Mouse (Mus musculus) urinary bladder, postnatal 0 days (tissue): ENCODE data around the gene Phip. TPM values are rescaled to one million over a fixed set of nuclear protein-coding genes. Genes with fewer than 3 reads are reported as not detected.

Experiments
- polyA plus RNA-seq: library from polyadenylated mRNA; unstranded; fragments of >200 nt; fragmentation: Nextera tagmentation; extraction: Ambion mirVana; gene quantifications from 2 replicates; pipeline ENCODE4 v1.2.1, GENCODE M21; 2015

Phip gene
- 22.9 and 26.7 TPM in 2 replicates for polyA plus RNA-seq

DNA sequence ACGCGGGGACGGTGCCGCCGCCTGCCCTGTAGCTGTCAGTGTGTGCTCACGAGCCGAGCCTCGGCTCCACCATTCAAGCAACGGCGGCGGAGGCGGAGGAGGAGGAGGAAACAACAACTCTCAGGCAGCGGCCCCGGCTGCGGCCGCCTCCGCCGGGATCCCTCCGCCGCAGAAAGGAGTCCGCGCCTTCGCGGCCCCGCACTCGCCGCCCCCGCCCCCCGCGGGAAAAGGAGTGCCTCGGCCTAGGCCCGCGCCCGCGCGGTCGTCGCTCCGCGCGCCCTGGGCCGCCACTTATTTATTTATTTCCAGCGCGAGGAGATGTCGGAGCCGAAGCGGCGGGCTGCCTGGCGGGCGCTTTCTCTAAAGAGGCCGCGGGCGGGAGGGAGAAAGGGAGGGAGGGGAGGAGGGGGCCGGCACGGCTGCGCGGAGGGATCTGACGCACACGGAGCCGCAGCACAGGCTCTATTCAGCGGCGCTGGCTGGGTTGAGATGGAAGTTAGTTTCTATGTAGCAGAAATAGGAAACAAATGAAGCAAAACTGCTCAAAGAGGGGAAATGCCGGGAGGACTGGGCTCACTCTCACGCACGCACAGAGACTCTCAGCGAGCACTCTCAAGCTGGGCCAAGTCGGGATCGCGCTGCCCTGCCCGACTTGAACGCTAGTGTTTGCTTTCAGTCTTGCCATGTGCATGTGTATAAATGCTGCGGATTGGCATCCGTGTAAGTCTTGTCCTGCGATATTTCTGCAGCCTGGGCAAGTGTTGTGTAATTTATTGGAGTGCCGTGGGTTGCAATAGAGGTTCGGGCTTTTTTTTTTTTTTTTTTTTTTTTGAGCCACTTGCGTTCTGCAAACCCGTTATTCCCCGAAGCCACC is at the start of gene Phip:
Gene Phip (minus strand): TSS at position 175 of the 874 bp plus-strand sequence.

DNA sequence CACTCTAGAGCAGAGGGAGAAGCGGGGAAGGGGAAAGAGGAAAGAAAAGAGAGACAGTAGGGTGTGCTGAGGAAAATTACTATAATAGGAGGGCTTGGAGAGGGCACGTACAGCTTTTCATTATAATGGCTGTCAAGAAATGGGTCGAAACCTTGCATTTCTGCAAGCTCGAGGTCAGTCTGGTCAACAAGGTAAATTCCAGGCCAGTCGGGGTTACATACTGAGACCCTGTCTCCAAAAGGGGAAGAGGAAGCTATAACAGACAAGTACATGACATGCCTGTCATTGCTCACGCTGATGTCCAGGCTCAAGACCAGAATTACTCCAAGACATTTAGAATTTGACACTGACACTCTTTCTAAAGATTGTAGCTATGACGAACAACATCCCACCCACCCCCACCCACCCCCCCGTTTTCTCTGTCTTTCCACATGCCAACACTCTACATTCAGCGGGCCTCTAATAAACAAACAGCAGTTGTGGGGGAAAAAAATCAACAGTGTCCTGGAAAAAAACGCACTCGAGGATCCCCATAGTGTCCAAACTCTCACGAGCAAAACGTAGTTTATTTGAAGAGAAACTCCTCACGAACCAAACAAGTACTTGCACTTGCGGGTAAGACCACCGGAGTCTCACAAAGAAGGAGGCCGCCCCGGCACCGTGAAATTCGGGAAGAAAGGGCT is 146.2 kb downstream of the Phip start, which contains the start of gene Irak1bp1:
Gene Irak1bp1 (plus strand): TSS at position 534 of the 683 bp plus-strand sequence.

Other genes with a start within 250 kb of the Phip start
- gene Irak1bp1, start 146.0 kb downstream of the Phip start, polyA plus RNA-seq, result 9.9 and 10.1 TPM in 2 replicates
- gene Hmgn3, start 171.2 kb upstream of the Phip start, polyA plus RNA-seq, result 110 and 147 TPM in 2 replicates